Mouse (Mus musculus) fibroblast of lung, adult 2 months (primary cell): ENCODE results near the gene Rif1.
"Not testable (repeated sequence)": the region's sequence is repeated elsewhere in the genome, so short reads cannot be mapped to it uniquely, and the experiment has no call there.

Source experiments
- DNase-seq: peaks from one replicate; pipeline ENCODE4 v3.0.0-alpha.2; 2011; ENCODE audit warnings: low read depth

Gene Rif1

GRCm38 (mm10) chr2:52072065-52072490 is 554 bp upstream of the Rif1 start:
- DNase-seq = no peak

- DNase-seq = no peak
Observed at GRCm38 (mm10) chr2:52073141-52073904, 691 bp downstream of the Rif1 start.

- no peak for DNase-seq
Observed at GRCm38 (mm10) chr2:52078666-52079065, 6.0 kb downstream of the Rif1 start.

GRCm38 (mm10) chr2:52084013-52084412 is 11.4 kb downstream of the Rif1 start:
- DNase-seq = no peak

- no peak for DNase-seq
Observed at GRCm38 (mm10) chr2:52084571-52084970, 11.9 kb downstream of the Rif1 start.

GRCm38 (mm10) chr2:52114086-52114485 is 41.5 kb downstream of the Rif1 start:
- peak; percentile 24 for DNase-seq

- not testable (repeated sequence) for DNase-seq
Observed at GRCm38 (mm10) chr2:52131370-52131769, 58.7 kb downstream of the Rif1 start.

GRCm38 (mm10) chr2:52133351-52133750 is 60.7 kb downstream of the Rif1 start:
- no peak for DNase-seq

- no peak for DNase-seq
Observed at GRCm38 (mm10) chr2:52153064-52153463, 80.4 kb downstream of the Rif1 start.

GRCm38 (mm10) chr2:52169243-52170005 is 96.8 kb downstream of the Rif1 start:
- DNase-seq = no peak
